Mouse (Mus musculus) WW6 (cell line): ENCODE results near the gene Szt2.

Experiments used
- DNase-seq: peaks from one replicate; pipeline ENCODE4 v3.0.0-alpha.2; 2013; ENCODE audit warnings: low read depth, low spot score

The Szt2 gene

GRCm38 (mm10) chr4:118413553-118413952, 4.5 kb upstream of the Szt2 start:
- DNase-seq, result no peak

- DNase-seq, result no peak
These were observed 1.8 kb upstream of the Szt2 start for GRCm38 (mm10) chr4:118410871-118411270.

DNA sequence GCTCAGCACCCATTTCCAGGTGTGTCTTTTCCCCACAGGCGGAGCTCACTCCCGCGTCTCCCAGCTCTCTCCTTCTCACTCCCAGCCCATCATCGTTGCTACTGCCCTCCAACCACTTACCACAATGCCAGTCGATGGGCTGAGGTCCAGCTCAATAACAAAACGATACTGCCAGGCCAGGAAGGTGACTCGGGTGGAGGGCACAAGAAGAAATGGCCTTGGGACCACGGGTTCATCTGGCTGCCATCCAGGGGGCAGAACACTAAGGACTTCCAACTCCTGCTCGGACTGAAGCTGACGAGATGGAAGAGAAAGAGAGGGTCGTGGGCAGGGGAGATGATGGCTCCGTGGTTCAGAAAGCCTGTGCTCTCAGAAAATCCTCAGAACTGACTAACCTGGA, 6.4 kb downstream of the Szt2 start:
- DNase-seq, result no peak

GRCm38 (mm10) chr4:118401918-118402317, 7.2 kb downstream of the Szt2 start:
- no peak for DNase-seq

GRCm38 (mm10) chr4:118401421-118401820, 7.7 kb downstream of the Szt2 start:
- DNase-seq, result no peak

DNA sequence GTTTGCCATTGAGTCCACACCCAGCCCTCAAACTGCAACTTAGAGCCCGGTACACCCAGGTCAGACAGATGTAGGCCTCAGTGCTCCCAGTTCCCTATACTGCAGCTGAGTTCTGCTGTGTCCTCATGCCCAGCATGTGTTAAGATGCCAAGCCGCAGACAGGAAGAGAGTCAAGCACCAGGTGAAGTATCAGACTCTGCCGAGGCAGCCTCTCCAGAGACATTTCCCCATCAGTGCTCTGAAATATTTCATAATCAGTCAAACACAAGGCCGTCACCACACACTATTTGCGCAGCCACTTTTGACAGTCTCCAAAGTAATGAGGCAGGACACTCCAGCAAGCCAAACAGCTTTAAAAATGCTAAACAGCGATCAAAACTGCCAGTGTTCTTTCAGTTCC, 10.7 kb downstream of the Szt2 start:
- no peak for DNase-seq

DNA sequence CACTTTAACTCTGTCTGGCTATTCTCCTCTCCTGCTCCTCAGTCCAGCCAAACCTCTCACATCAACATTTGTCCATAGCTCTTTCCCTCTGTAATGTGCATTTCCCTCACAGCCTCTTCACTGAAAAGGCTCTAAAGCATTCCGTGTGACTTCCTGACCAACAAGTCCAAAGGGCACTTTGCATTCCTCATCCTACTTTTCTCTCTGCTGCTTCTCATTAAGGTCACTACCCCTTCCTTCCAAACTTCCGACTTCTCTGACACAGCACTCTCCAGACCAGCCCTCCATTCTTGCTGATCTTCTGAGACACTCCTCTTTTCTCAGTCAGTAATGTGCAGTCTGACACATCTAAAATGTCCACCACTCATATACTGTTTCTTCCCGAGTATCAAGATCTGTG, 12.6 kb downstream of the Szt2 start:
- no peak for DNase-seq

DNA sequence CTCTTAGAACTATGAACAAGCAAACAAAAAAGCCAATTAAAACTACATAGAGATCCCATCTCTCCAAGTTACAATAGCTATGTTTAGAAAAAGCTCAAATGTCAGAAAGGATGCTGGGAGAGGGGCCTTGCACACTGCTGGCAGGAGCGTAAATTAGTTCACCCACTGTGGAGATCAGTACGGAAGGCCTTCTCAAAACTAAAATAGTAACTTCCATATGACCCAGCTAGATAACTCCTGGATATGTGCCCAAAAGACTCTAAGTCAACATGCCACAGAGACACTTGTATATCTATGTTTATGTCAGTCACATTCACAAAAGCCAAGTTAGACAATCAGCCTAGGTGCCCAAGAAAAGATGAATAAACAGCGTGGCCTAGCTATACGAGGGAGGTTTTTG, 13.8 kb downstream of the Szt2 start:
- no peak for DNase-seq

DNA sequence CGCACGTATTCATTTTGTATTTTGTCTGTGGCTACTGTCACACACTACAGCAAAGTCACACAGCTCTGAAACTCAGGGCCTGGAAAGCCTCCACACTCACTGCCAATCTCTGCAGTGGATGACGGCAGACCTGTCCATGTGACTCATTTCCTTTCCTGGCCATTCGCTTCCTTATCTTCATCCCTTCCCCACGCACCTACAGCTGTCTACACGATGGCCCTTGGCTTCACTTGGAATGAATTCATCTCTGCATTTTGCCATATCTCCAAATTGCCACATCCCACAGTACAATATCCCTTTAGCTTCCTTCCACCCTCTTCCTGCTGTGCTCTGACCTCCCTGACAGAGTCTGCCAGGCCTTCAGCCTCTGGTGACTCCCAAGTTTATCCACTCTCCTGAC, 14.6 kb downstream of the Szt2 start:
- DNase-seq, result no peak

DNA sequence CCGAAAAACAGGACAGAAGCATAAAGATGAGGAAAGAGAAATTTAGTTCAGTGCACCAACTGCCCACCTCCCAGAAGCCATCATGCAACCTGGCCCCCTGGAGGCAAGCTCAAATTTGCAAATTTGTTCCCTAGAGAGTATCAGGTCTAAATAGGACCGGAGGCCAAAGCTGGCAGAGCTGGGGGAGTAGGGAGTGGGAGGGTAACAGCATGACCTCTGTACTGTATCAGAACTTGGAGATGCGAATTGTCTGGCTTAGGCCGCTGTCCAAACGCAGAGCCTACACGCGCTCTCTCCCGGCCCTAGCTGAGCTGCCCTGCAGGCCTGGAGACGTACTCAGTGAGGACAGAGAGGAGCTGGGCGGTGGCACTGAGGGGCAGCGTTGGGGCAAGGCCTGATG, 18.9 kb downstream of the Szt2 start:
- DNase-seq, result no peak

- DNase-seq, result no peak
These were observed 21.8 kb downstream of the Szt2 start for GRCm38 (mm10) chr4:118387316-118387715.

DNA sequence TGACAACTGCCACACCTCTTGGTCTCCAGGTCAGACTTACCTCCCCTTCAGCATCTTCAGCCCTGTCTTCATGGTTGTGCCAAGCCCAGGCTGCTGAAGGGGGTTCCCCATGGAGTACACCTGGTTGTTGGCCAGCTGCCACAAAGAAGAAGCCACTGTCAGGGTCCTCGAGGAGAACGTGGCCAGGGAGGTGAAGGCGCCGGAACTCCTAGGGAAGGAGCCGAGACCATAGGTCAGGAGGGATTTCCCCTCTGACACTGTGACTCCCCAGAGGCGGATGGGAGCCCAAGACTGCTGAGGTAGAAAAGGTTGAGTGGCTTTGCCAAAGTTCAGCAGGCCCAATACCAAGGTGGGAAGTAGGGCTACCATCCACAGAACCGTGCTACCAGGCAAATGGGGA, 25.8 kb downstream of the Szt2 start:
- no peak for DNase-seq

- no peak for DNase-seq
These were observed 33.1 kb downstream of the Szt2 start for GRCm38 (mm10) chr4:118375999-118376398.

DNA sequence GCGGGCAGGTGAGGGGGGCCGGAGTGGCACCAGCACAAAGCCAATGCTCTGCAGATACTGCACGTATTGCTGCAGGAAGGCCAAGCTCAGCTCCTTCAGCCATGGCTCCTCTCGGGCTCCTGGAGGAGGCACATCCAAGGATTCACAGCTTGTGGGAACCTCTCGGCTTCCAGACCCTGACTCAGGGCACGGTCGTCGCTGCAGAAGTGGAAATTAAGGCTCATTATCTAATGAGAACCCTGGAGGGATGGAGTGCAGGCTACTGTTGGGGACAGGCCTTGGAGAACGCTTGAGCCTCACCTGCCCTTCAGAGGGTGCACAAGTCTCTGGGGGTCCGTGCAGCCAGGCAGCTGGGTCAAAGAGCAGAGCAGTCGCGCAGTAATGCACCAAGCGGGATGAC, 37.3 kb downstream of the Szt2 start:
- DNase-seq, result no peak

- DNase-seq, result no peak
These were observed 40.5 kb downstream of the Szt2 start for GRCm38 (mm10) chr4:118368616-118369015.

DNA sequence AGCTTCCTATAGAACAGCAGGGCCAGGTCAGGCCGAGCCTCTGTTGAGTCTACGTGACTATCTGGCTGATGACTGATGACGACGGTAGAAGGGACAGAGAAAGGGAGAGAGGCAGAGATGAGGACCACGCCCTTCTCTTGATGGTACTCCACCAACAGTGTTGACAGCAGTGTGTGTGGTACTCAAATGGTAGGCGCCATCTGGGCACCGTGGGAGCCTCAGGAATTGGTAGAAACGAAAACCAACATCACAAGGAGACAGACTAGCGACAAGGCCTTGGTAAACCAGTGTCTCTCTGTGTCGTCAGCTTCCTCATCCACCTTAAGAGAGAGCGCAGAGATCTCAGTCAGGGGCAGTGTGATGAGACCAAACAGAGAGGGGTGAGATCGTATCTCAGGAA, 41.5 kb downstream of the Szt2 start:
- DNase-seq, result no peak

- DNase-seq, result no peak
These were observed 43.1 kb downstream of the Szt2 start for GRCm38 (mm10) chr4:118365991-118366390.

GRCm38 (mm10) chr4:118364641-118365040, 44.4 kb downstream of the Szt2 start:
- DNase-seq, result no peak

DNA sequence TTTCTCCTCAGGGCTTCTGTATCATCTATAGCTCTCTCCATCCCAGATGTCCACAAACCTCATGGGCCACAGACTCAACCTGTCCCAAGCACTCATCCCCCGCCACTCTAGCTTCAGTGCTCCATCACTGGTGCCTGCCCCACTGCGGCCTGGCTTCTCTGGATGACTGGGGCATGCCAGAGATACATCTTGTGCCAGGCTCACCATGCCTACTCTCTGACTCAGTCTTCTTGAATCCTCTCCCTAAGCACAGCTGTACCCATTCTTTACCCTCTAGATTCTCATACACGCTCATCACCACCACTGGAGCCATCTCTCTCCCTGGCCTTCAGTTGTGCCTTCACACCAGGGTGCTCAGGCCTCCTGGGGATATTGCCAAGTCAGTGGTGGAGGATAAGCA, 45.1 kb downstream of the Szt2 start:
- no peak for DNase-seq

- no peak for DNase-seq
These were observed 46.2 kb downstream of the Szt2 start for GRCm38 (mm10) chr4:118362879-118363278.

DNA sequence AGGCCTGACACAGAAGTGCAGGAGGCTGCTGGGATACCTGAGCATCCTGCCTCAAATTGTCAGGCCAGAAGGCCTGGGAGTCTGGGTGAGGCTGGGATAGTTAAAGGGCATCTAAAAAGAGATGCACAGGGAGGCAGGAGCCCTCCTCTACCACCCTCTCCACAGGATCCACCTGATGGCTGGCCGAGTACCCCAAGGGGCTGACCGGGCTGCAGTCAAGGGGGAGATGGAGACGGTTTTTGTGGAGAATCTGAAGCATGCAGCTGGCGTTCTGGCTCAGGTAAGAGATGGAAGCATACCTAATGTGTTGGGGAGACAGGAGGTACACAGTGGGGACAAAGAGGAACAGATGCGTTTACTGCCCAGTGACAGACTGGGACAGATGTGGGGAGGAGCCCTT, 47.6 kb downstream of the Szt2 start:
- no peak for DNase-seq

- no peak for DNase-seq
These were observed 49.0 kb downstream of the Szt2 start for GRCm38 (mm10) chr4:118359896-118360720.

- no peak for DNase-seq
These were observed 49.7 kb downstream of the Szt2 start for GRCm38 (mm10) chr4:118359211-118359895.
